Mouse (Mus musculus) ES-CJ7 (cell line): Measurements from ENCODE around the gene Alkbh4.

Experiments
- DNase-seq: peaks from one replicate; pipeline ENCODE4 v3.0.0; 2011; ENCODE audit warnings: low read depth, low spot score

Gene Alkbh4

GRCm38 (mm10) chr5:136182049-136182448 is 46.1 kb downstream of the Alkbh4 start:
- no peak for DNase-seq

GRCm38 (mm10) chr5:136182830-136183229 is 46.9 kb downstream of the Alkbh4 start:
- no peak for DNase-seq

- DNase-seq: no peak
Observed at GRCm38 (mm10) chr5:136183766-136184165, 47.8 kb downstream of the Alkbh4 start.

GRCm38 (mm10) chr5:136186723-136187122 is 50.8 kb downstream of the Alkbh4 start:
- peak; percentile 52 for DNase-seq
